Mouse (Mus musculus) mesoderm, embryonic 11.5 days (tissue): Measurements from ENCODE around the gene Pp2d1.

Source experiments
- DNase-seq: peaks from one replicate; pipeline ENCODE4 v3.0.0-alpha.2; 2012; ENCODE audit warnings: low read depth, low spot score

The Pp2d1 gene

DNA sequence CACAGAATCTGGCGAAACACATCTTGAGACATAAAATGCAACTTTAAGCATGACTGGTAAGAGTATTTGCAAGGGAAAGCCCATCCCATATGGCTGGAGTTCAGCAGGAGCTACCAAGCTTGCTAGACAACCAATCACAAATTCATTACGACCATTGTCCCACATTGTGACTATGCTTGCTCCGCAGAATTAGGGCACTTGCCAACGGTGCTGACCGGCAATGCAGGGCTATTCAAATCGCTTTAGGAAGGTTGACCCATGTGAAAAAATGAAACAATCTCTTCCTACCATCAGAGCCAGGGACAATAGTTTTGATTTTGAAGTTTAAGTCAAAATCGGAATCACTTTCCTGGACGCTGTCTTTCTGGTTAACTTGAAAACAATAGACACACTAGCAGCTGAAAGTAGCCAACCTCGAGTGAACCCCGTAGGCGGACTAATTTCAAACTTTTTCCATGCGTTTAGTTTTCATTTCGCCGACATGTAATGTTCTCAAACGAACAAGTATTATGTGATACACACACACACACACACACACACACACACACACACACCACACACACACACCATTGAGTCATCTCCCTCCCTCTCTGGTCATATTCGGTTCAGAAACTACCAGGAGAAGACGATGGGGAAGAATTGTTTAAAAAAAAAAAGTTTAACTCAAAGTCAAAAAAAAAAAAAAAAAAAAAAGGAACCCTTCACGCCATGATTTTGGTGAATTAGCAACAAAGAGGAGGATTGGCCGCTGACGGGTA lies 27.1 kb upstream of the Pp2d1 start, which contains the start of gene Kat2b:
TSS of gene Kat2b (plus strand) at position 701 of the 758 bp plus-strand sequence.
- peak; percentile 25 for DNase-seq

DNA sequence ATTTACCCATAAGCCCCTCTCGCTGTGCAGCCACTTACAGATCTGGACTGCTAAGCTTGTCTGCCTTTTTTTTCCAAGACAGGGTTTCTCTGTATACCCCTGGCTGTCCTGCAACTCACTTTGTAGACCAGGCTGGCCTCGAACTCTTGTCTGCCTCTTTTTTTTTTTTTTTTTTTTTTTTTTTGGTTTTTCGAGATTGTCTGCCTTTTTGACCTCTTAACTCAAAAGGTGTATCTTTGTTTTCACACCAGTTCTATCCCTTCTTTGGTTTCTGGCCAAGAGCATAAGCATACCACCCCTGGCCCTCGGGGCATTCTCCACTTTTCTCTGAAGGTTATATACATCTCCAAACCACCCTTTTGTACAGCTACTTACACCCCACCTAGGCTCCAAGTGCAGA lies 25.6 kb upstream of the Pp2d1 start:
- DNase-seq, result no peak

DNA sequence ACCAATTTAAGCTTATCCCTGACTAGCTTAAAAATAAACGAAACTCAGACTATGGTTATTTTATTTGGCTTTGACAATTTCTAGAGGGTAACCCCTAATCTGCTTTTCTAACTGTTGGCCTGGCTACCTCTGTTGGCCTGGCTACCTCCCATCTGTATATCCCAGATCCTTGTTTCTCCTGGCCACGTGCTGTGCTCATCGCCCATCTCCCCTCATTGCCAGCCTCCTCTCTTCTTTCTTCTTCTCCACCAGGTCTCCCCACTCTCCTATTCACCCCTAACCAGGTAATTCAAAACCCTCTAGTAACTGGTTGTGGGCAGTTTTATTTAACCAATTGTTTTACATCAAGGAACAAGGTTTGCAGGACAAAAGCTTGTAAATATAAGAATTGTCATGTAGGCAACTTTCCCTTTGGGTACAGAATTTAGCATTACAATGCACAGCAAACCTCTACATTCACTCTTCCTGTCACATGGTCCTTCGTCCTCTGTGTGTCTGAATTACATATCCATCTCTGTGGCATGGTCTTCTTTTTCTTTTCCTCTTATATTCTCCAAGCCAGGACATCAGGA lies 22.3 kb upstream of the Pp2d1 start:
- DNase-seq, result no peak

DNA sequence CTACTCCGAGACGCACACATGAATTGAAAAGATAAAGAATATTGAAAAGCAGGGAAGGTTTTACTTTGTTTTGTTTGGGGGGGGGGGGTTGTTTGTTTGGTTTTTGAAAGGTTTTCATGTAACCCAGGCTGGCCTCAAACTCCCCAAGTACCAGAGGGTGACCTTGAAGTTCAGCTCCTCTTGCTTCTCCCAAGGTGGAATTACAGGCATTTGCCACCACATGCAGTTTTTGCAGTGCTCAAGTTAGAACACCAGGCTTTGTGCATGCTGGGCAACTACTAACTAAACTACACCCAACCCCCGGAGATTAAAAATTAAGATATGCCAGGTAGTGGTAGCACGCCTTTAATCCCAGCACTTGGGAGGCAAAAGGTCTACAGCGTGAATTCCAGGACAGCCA lies 20.4 kb upstream of the Pp2d1 start:
- no peak for DNase-seq

DNA sequence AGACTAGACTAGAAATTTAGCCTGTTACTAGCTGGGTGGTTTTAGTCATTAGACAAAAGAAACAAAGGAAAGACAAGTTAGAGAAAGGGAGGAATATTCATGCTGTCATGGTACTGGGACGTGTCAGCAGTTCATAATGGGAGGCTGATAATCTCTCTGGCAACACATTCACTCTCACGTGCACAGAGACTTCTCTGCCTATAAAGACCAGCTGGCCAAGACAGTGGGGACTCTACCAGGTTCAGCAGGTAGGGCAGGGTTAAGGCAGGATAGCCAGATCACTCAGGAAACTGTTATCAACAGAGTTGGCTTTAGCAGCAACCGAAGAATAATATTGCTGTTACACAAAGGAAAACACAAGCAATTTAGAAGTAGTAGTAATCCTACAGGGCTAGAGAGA lies 18.2 kb upstream of the Pp2d1 start:
- no peak for DNase-seq

DNA sequence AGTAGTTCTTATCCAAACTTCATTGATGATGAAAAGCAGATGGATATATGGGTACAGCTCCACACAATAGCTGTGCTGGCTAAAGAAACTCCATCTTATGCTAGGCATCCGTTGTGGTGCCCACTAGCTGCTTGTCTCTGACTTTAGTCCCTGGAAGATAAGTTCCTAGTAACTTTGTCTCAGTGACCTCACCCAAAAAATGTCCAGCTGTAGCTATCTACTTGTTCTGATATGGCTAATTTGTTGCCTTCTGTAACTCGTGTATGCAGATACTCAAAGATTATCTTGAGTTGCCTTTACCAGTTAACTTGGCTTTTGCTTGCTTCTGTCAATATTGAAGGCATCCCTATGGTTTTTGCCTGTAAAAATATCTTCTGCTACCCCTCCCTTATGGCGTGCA lies 15.6 kb upstream of the Pp2d1 start:
- DNase-seq, result no peak

DNA sequence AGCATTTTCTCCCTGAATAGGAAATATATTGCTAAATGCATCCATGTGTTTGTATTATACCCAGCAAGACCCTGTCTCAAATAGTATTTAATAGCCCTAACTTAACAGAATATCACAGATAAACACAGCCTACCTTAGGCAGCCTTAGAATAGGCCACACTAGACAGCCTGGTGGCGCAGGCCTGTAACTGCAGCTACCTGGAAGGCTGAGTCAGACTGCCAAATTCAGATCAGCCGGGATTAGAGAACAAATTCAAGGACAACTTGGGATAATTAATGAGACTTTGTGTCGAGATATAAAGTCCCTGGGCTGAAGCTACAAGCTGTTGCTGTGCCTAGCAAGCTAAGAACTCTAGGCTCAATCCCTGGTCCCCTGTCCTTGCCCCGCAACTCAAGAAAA lies 14.8 kb upstream of the Pp2d1 start:
- DNase-seq, result no peak

DNA sequence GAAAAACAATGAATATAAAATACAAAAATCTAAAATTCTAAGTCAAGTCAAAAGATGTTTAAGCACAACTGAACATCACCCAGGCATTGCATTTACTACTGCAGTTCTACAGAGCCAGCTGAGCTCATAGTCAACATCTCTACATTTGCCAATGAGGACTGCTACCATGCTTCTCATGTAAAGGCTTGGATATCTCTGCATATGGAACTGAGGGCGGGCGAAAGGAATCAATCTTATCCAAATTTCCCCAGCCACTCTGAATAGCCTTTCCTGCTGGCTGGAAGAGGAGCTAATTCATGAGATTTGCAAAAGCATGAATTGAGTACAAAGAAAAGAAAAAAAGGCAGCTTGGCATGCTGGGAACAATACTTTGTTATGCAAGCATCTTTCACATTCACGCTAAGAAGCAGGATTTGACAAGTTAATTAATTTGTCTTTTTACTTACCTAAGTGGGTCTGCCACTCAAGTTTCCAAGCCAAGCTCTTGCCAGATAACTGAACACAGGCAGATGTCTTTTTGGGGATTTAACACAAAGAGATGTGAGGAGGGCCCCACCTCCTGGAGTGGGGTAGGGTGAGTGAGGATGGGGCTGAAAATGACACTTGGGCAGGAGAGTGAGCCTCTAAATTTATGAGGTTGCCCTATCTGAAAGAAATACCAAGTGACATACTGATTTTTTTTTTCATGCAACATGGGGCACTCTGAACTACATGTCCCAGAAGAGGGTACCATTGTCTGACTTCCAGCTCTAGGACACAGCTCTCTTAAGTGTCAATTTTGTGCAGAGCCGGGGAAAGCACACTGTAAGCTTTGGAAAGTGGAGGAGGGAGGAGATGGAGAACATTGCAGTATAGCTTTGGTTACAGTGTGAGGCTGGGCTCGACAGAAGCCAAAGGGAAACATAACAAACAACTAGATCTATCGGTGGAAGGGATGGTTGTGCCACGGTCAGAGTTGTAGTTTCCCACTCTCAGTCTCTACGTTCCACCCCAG lies 12.4 kb upstream of the Pp2d1 start:
- DNase-seq, result no peak

DNA sequence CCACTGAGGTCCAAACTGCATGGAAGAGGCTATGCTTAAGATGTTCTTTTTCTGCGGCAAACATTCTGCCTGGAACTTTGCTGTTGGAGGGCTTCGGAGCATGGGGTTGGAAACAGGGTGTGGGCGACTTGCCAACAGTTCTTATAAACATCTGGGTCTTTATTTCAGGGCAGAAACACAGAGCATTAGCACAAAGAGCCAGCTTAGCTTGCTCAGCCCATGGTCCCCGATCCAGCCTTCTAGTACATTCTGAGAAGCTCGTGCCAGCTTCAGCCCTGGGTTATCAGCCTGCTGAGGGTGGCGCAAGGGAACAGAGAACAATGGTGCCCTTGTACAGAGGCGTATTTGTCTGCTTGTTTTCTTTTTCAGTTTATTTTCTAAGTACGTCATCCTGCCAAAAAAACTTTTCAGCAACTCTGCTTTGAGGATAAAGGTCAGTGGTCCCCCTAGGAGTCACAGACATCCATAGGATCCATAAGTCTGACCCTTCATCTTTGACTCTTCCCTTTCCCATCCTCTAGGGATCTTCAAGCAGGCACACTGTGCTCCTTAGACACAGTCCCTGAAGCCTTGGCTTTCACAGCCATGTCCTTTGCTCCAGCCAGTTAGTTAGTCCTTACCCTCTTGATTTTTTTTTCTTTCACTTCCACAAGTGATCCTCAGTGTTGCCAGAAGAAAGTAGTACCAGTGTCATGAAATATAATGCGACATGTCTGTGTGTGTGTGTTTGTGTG lies 4.5 kb upstream of the Pp2d1 start:
- DNase-seq, result no peak

DNA sequence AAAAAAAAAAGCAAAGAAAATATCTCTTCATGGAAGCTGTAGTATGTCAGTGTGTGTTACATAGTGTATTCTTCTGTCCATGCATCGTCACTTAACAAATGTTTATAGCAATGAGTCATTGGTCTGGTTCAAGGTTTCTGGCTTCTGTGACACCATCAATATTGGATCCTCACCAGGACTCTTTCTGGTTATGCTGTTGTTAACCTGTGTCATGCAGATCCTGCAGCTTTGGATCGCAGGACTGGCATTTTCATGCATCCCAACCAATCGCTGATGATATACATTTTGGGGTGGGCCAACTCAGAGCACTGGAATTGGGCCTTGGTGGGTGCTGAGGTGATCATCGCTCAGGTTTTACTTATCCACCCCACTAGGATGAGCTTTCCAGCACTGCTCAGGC lies 3.3 kb upstream of the Pp2d1 start:
- DNase-seq, result no peak

DNA sequence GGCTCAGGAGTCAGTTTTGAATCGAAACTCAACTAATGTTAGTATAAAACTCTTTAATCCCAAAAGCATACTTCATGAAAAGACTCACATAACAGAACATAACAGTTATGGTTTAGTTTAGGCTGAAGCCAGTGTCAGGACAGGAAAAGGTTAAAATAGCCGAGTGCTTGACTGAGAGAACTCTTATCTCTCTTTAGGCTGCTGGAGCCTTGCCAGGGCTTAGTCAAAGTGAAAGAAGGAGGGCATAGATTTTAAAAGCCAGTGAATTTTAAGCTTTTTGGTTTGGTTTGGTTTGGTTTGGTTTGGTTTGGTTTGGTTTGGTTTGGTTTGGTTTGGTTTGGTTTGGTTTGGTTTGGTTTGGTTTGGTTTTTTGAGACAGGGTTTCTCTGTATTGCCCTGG lies 6.8 kb downstream of the Pp2d1 start:
- DNase-seq, result no peak

DNA sequence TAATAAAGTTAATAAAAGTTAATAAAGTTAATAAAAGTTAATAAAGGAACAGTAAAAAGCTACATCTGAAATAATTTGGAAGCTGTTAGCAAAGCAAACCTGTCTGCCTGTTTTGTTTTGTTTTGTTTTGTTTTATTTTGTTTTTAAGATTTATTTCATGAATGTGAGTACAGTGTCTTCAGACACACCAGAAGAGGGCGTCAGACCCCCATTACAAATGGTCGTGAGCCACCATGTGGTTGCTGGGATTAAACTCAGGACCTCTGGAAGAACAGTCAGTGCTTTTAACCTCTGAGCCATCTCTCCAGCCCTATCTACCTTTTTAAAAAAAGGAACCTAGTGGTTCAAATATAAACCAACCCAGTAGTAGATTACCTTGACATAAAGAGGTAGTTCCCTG lies 8.1 kb downstream of the Pp2d1 start:
- no peak for DNase-seq

DNA sequence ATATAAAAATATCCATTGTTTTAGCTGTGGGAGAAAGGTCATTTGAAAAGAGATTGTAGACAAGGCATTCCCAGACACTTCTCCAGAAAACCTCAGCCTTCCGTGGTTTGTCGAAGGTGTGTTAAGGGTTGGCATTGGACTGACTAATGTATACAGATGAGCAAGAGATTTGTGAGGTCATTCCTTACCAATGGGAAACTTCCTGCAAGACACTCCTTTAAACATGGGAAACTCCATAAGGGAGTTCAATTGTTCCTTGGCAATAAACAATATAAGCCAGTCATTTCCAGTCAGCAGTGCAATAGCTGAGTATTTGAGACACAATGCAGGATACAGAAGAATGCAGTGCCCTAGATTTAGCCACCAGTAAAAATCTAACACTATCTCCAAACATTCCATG lies 11.2 kb downstream of the Pp2d1 start:
- DNase-seq, result no peak

DNA sequence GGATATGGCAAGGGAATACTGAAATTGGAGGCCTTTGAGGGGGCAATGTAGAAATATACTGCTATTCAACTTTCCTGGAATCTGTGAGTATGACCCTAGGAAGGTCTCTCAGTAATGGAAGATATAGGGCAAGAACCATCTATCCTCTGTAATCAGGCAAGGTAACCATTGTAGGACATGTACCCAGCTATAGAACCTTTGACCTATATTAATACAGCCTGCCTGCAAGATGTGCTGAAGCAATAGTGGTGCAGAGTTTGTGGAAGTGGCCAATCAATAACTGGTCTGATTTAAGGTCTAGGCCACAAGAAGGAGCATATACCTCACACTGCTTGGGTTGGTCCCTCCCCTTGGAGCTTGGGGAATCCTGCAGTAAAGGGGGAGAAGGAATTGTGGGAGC lies 18.7 kb downstream of the Pp2d1 start:
- no peak for DNase-seq

DNA sequence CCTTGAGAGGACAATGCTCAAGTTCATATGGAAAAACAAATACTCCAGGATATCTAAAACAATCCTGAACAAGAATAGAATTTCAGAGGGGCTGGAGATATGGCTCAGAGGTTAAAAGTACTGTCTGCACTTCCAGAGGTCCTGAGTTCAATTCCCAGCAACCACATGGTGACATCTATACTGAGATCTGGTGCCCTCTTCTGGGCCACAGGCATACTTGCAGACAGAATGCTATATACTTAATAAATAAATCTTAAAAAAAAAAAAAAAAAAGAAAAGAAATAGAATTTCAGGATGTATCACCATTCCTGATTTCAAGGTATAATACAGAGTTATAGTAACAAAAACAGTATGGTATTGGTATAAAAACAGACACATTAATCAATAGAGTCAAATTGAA lies 19.9 kb downstream of the Pp2d1 start:
- DNase-seq, result no peak

DNA sequence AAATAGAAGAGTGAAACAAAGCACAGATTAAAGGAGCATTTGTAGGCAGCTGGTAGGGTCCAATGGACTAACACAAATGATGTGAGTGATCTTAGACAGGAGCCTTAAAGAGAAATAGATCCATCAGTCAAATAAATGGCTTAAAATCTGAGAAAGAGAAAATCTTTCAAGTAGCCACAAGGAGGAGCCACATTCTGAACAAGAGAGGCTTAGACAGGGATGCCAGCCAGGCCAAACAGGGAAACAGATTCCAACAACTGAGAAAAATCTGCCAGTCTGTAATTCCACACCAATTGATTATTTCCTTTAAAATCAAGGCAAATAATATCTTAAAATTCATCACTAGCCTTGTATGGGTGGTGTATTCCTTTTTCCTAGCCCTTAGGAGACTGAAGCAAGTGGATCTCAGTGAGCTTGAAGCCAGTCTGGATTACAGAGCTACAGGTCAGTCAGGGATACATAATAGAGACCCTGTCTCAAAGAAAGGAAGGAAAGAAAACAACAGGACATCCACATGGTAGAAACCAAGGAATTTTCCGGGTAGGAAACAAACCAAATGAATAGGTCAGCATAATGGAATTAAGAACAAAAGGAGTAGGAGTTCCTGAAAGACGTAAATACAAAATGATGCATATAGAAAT lies 26.8 kb downstream of the Pp2d1 start:
- peak; percentile 12 for DNase-seq

DNA sequence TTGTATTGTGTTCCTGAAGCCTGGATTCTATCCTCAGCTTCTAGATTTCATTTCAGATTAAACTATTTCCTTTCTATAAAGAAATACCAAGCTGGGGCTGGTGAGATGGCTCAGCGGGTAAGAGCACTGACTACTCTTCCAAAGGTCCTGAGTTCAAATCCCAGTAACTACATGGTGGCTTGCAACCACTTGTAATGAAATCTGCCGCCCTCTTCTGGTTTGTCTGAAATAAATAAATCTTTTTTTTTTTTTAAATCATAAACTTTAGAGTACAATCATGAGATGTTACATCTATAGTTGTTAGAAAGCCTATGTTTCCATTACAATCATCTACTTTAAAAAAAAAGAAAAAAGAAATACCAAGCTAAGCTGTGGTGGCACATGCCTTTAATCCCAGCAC lies 36.3 kb downstream of the Pp2d1 start:
- DNase-seq, result no peak

DNA sequence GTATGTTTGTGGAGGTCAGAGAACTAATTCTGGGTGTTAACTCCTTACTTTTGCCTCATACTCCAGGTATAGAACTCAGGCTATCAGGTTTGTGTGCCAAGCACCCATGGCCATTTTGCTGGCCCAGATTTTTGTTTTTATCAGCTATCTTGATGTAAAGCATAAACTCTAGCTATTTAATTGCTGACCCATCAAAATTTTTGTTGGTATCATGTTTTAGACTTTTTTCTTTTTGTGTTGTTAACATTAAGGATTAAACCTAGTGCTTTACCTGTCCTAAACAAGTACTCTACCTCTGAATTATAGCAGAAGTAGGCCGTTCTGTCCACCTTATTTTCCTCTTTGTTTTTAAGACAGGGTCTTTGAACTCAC lies 50.3 kb downstream of the Pp2d1 start:
- DNase-seq, result no peak

DNA sequence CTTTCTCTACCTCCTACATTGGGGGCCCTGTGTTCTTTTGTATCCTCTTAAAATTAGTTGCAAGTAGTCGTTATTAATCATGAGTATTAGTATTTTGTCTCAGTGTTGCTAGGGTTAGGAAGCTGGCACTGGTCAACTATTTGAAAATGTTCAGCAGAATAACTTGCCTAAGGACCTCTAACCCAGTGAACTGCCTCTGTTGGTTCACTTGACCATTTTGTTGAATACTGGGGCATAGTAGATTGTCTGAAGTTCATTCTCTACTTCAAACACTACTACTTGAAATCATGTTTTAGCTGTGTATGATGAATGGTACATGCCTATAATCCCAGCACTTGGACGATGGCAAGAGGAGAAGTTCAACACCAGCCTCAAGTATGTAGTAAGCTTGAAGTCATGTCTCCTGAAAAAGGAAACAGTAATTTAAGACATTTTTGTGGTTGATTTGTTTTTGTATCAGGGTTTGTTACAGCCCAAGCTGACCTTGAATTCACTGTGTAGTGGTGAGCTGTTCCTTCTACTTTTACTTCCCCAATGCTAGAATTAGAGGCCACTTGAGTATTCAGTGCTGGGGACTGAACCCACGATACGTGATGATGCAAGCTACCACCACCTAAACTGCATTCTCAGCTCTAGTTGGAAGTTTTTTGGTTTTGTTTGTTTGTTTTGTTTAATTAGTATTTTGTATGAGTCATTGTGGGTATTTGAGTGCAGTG lies 50.8 kb downstream of the Pp2d1 start:
- DNase-seq, result no peak

DNA sequence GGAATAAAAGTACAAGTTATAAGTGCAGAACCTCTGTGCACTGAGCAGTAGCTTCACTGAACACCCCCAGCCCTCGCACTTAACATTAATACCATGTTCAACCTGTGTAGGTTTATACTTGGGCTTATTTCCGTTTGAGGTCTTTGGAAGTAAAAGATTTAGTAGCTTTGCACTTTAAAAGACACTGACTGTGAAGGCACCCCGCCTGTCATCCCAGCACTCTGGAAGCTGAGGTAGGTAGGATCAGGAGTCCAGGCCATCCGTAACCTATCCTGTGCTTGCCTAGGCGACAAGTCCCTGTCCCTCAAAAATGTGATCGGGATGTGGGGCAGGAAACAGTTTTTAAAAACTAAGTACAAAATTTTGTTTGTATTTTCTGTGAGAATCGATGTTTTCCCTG lies 58.8 kb downstream of the Pp2d1 start:
- DNase-seq, result no peak

DNA sequence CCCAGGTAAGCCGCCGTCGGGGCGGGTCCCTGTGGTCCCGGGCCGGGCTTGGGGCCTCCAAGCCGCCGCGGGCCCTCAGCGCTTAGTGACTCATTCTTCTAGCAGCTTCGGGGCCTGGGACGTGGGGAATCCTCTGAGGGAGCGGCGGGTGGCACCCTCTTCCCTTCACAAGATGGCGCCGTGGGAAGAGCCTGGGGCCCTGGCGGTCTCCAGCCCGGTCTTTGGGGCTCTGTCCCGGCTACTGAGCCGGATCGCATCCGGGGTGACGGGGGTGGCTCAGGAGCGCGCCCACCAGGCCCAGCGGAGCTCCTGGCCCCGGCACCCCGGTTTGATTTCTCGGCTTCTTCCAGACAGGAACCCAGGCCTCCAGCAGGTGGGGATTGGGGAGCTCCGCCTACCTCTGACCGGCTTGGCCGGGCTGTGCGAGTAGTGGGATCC lies 59.6 kb downstream of the Pp2d1 start:
- peak; percentile 60 for DNase-seq
